Mouse (Mus musculus) CH12.LX (cell line): Measurements from ENCODE around the gene Exph5.
A peak's percentile ranks its signal among the peaks of the same experiment; 100 is the strongest.

Source experiments
- CHD2 ChIP-seq: IDR thresholded peaks from 2 replicates; pipeline ENCODE4 v1.6.1; 2011; ENCODE audit warnings: low read length, improper control_type of control experiment
- CTCF ChIP-seq, 2 experiments: IDR thresholded peaks in 1 of 2; conservative IDR thresholded peaks in 1 of 2; 2 replicates each; pipeline ENCODE4 v1.5.1; 2011 to 2012; ENCODE audit warnings: low read depth in 2 of 2, low read length in 2 of 2, improper control_type of control experiment in 1 of 2, inconsistent platforms in 1 of 2, mild to moderate bottlenecking in 1 of 2, moderate library complexity in 1 of 2
- EP300 ChIP-seq: IDR thresholded peaks from 2 replicates; pipeline ENCODE4 v1.6.1; 2011; ENCODE audit warnings: low read length, improper control_type of control experiment
- JUND ChIP-seq: conservative IDR thresholded peaks from 2 replicates; pipeline ENCODE4 v1.6.1; 2011; ENCODE audit warnings: low read depth, low read length, improper control_type of control experiment
- KAT2A ChIP-seq: IDR thresholded peaks from 2 replicates; pipeline ENCODE4 v1.6.1; 2012; ENCODE audit warnings: low read length, improper control_type of control experiment, inconsistent platforms; ENCODE audit not compliant: insufficient replicate concordance
- MAFK ChIP-seq: IDR thresholded peaks from 2 replicates; pipeline ENCODE4 v1.6.1; 2011; ENCODE audit warnings: low read length, improper control_type of control experiment; ENCODE audit not compliant: insufficient replicate concordance
- MAX ChIP-seq: IDR thresholded peaks from 2 replicates; pipeline ENCODE4 v1.6.1; 2011; ENCODE audit warnings: low read length, improper control_type of control experiment
- MXI1 ChIP-seq: IDR thresholded peaks from 2 replicates; pipeline ENCODE4 v1.6.1; 2011; ENCODE audit warnings: mild to moderate bottlenecking, low read depth, low read length, improper control_type of control experiment
- POLR2A ChIP-seq: IDR thresholded peaks from 2 replicates; pipeline ENCODE4 v1.6.1; 2011; ENCODE audit warnings: low read depth, mild to moderate bottlenecking, improper control_type of control experiment, low read length
- RCOR1 ChIP-seq: conservative IDR thresholded peaks from 2 replicates; pipeline ENCODE4 v1.6.1; 2012; ENCODE audit warnings: low read depth, mild to moderate bottlenecking, inconsistent platforms, low read length, improper control_type of control experiment
- ZNF384 ChIP-seq: IDR thresholded peaks from 2 replicates; pipeline ENCODE4 v1.6.1; 2012; ENCODE audit warnings: low read depth, low read length, improper control_type of control experiment, inconsistent platforms

DNA sequence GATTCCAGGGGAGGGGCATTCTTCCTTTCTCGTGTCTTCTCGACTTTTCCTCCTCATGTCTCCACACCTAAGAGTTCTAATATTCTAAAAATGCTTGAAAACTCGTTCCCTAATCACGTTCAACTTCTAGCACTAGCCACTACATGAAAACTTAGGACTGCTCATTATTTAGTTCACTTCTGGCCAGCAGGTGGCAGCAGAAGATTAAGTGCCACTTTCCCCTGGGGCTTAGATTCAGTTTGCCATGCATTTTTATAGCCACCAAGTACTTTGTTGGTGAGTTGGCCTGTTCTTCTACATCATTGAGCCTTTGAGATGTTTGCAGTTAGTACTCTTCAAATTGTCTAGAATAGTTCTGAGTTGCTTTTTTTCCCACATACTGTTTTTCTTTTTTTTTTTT lies 47.1 kb upstream of the Exph5 start:
- TF ChIP-seq CTCF (conservative IDR thresholded peaks at IDR 0.05 in 1 of 2, IDR thresholded peaks at IDR 0.05 in 1 of 2; ENCODE audit: low read depth in 2 of 2, low read length in 2 of 2) (peak; percentile 39 to 96; a peak in 3 of 4 replicates), MXI1 (no peak), MAX (no peak), RCOR1 (no peak), POLR2A (no peak), EP300 (no peak), CHD2 (no peak), MAFK (no peak), ZNF384 (peak; percentile 4; the same call in 1 of the 2 replicates), JUND (no peak), KAT2A (no peak)
